Mouse (Mus musculus) adrenal gland (tissue): ENCODE results near the gene Wnt9a.
"Not testable (repeated sequence)": the region's sequence is repeated elsewhere in the genome, so short reads cannot be mapped to it uniquely, and the experiment has no call there.

Experiments used
- intact Hi-C: fragments of 180-260 bp; cut with DNase I; formaldehyde crosslinking; loops from one replicate; pipeline ENCODE4 v1.15.1; 2025
- long read RNA-seq, 2 experiments: library from polyadenylated mRNA; unstranded; transcript quantifications; one replicate each; pipeline ENCODE4 v2.0.0; 2020; ENCODE audit warnings: borderline replicate concordance in 1 of 2; ENCODE audit not compliant: insufficient replicate concordance in 1 of 2

Wnt9a gene
- long read RNA-seq, experiment 1, result 0 reads
- long read RNA-seq, experiment 2, result 0 reads

DNA sequence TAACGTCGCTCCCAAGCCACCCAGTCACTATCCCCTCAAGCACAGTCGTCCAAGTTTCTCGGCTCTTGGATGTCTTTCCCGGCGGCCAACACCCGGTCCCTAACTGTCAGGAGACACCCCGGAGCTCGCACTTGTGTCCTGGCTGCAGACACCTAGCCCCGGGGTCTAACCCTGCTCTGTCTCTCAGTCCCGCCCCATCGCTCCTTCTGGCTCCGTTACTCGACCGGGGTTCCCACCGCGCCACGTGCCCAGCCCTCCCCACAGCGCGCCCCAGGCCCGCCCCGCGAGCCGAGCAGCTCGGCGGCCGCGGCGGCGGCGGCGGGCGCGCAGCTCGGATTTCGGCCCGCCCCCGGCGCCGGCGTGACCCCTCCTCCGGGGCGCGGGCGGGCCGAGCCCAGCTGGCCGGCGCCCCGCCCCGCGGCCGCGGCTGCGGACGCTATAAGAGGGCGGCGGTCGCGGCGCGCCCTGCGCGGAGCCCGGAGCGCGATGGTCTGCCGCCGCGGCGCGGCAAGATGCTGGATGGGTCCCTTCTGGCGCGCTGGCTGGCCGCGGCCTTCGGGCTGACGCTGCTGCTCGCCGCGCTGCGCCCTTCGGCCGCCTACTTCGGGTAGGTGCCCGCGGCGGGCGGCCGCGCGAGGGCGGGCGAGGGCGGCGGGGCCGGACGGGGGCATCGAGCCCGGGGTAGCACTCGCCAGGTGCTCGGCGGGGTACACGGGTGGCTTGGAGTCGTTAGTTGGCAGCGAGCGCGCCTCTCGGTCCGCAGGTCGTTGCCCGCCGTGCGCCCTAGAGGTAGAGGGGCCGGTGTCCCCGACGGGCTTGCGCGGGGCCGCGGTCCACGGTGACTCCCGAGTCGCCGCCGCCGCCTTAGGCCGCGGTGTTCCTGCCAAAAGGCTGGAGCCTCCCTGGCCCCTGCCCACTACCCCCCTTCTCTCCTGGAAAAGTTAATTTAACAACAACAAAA is at the start of gene Wnt9a:
Wnt9a (plus strand) TSS at position 468 of the 961 bp plus-strand sequence.
- intact Hi-C loops, result loop anchor here (2.0 kb wide), 1 partner anchor 176 kb away; no protein-coding TSS in a partner anchor

DNA sequence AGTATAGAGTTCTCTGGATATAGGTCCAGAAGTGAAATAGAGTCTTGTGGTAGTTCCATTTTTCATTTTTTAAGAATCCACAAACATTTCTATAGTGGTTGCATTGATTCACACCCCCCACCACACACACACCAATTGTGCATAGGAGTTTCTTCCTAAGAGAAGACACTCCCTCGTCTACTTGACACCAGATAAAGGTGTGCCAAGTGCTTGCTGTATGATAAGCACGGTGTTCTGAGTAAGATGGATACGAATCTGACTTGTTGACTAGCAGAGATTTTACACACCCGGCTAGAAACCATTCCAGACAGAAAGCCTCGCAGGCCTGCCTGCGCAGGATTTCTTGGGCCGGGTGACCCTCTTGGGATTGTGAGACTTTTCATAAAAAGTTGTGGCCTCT is 47.1 kb upstream of the Wnt9a start:
- intact Hi-C loops, result no loop called here

DNA sequence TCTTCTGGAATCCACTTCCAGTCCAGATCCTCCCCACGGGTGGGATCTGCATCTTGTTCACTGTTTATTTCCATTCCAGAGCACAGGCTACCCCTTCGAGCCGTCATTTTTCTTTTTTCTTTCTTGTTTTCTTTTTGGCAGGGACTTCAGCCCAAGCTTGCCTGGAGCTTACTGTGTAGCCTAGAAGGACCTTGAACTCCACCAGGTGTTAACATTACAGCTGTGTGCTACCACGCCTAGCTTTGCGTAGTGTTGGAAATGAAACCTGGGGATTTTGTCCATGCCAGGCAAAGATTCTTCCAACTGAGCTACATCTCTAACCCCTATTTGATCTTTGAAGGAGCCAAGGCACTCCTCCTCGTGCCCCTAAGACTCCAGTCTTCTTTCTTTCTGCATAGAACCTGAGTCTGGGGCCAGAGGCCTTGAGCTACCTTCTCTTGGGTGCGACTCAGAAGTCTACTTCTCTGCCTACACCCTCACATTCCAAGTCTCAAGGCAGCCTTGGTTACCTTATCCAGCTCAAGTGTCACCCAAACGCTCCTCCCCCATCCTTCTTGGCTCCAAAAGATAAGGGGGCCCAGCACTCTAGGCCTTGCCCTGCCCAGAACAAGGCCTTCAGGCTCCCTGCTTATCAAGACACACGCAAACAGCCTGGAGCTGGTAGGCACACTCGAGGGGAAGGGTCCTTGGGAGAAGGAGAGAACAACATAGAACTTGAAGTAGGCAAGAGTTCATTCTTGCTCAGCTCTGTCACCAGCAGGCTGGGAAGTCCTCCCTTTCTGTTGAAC is 45.8 kb upstream of the Wnt9a start:
- intact Hi-C loops, result no loop called here

DNA sequence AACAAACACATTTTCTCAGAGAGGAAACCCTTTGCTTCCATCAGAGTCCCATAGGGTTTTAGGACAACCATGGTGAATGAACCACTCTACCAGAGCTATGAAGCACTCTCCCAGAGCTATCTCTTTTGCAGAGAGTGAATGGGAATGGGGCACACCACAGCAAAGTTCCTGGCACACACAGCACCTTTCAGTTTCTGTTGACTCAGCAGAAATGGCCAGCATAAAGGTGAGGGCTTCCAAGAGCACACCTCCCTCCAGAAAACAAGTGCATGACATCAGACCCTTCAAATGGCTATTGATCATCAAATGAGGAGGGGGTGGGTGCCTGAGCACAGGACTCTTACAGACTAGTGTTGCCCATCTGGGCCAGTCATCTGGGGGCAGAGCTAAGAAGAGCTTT is 44.4 kb upstream of the Wnt9a start:
- intact Hi-C loops, result no loop called here

DNA sequence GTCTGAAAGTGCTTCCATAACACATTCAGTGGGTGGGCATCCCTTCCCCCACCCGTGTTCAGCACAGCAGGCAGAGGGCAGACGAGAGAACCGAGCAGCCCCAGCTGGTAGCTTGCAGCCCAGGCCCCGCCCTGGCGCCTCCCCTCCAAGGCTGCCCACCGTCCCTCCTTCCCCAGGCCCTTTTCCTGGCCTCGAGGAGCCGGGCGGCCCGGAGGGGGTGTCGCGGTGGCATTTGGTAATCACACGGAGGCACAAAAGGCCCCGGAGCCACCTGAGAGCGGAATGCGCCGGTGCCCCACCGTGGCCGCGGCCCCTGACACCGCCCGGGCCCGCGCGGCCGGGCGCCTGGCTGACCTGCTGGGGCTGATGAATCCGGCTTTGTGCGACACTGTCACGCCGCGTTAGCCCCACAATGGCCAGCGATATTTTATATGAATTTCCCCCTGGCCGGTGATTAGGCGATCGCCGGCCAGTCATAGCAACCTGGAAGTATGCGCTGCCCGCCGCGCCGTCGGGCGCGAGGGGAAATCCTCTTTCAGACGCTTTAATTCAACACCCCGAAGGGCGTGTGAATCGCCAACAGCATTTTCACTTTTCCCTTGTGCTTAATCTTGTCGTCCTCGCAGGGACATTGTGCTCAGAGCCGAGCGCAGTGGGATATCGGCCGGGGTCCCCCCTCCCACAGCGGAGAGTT is 42.7 kb upstream of the Wnt9a start:
- intact Hi-C loops, result no loop called here

DNA sequence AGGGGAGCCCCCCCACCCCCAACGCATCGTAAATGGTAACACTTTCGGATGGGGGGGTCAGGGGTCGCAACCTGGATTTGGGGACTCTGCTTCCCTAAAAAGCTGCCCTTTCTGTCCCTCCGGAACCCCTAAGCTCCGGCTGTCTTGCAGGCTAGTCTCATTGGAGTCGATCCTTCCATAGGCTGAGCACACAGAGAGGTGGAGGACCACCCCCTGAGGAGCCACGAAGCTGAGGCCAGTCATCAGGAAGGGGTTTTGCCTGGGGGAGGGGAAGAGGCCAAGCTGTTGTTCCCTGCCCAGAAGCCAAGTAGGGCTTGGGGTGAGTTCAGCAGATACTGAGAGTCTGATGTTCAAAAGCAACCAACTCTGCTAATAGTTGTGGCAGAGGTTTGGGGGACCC is 42.1 kb upstream of the Wnt9a start:
- intact Hi-C loops, result no loop called here

DNA sequence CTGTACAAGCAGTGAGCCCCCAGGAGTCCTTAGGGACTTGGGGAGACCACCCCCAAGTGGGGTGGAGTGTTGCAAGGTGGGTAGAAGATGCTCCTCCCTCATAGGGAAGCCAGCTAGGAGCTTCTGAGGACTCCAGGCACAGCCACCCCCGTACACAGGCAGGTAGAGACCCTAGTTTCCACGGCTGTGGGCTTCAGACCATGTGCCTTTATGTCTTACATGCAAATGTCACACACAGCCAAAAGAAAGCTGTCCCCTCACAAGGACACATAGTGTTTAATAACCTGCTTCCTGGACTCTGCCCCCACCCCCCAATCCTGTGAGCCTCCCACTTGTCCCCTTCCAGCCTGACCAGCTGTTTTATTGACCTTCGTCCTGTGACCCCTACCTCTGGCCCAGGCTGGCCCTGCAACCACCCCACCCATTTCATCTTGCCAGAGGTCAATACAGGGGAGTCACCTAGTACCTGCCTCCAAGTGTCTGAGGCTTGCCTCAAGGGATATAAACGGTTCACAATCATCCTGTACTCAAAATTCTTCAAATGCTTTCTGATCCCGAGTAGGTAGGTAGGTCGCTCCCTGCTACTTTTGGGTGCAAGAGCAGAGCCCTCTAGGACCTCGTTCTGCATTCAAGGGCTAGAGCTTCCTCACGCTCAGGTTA is 41.4 kb upstream of the Wnt9a start:
- intact Hi-C loops, result no loop called here

DNA sequence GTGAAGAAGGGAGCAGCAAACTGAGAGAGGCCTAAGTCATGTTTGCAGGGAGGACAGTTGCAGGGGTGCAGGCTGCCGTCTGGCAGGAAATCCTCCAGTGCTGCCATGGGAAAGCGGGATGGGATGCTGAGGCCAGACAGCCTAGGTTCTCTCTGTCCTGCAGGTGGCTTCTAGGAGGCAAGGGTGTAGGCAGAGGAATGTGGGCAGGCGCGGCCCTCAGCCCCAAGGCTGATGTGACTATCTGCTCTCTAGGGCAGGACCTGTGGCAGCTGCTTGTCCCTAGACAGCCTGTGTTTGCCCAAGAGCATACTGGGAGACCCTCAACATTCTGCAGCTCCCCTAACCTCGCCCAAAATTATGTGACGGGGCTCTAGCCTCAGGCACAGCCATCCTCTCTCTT is 40.0 kb upstream of the Wnt9a start:
- intact Hi-C loops, result no loop called here

DNA sequence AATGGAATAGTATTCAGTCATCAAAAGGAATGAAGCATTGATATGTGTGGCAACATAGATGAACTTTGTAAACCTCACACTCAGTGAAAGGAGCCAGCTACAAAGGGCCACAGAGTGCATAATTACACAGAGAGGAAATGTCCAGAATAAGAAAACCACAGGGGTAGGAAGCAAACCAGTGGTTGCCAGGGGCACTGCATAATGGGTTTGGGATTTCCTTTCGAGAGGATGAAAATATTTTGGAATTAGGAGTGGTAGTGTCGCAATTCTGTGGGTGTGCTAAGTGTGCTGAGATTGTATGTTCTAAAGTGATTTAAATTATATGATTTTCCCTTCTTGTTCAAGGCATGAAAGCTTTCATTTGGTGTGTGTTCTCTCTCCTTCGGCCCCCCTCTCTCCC is 32.5 kb upstream of the Wnt9a start:
- intact Hi-C loops, result no loop called here

DNA sequence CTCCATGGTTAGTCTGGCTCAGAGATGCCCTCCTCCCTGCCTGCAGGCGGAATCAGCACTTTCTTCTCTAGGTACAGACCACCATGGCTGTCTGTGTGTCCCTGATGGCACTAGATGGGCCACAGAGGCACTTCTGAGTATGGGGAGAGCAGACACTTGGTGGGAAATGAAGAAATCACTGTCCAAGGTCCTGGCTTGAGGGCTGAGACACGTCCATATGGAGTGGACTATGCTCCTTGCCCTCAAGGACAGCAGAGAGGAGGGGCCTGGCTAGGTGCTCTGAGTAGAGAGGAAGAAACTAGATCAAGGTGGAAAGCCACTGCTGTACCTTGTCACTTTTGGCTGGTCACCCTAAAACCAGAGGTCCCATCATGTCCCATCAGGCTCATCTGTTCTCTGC is 29.9 kb upstream of the Wnt9a start:
- intact Hi-C loops, result no loop called here

DNA sequence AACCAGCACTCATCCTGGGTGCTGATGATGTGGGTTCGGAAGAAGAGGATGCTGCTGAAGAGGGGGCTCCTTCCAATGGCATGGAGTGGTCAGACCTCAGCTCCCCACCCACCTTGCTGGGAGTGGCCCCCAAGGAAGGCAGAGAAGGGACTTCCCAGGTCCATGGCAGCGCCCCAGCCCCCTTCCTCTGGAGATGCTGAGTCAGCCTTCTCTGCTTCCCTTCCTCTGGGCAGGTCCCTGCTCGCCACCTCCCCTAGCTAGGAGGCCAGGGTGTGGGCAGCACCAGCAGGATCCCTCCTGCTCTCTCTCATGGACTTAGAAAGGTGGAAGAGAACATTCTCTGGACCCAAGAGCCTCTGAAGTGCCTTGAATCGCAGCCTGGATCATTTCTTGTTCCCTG is 28.7 kb upstream of the Wnt9a start:
- intact Hi-C loops, result no loop called here

DNA sequence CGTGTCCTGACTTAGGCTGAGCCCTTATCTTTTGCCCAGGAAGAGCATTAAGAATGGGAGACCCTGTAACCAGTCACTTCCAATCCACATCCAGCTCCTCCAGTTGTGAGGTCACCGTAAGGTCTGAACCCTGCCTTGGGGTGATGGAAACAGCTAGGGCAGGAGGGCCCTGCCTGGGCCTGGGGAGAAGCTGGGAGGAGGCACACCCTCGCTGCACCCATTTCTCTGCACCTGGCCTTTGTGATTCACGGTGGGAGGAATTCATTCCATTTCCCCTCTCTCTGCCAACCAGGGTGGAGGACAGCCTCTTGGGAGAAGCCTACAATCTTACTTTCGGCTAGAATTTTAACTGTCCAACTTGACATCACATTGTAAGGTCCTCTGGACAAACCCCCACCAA is 24.6 kb upstream of the Wnt9a start:
- intact Hi-C loops, result no loop called here

DNA sequence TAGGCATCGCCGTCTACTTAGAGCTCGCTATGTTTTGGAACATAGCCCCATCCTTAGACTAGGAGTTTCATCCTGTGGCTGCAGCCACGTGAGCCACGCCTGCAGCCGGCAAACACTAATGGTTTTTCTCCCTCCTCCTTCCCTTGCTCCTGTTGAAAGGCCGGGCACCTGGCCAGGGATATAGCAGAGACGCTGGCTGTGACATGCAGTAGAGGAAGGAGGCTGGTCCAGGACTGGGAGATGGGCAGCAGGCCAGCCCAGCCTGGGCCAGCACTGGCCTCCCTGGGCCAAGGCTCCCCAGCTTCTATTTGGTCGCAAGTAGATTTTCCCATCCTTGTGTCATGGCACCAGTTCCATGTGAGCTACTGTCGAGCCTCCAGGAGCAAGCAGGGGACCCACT is 23.8 kb upstream of the Wnt9a start:
- intact Hi-C loops, result no loop called here

DNA sequence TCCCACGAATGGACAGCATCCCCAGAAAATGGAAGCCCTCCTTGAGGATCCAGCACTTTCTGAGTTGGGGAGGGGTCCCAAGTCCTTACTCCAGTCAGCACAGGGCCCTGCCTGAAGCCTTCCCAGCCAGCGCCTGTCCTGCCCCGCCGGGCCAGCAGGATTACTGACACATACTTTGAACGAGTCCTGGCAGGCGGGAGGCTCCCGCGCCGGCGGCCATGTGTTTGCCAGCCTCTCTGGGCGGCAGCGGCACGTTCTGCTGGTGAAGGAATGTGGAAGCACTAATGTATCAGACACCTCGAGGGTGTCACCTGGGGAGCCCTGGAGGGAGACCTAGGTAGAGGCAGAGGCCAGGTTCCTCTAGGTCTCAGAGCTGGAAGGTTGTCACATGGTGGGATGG is 22.6 kb upstream of the Wnt9a start:
- intact Hi-C loops, result no loop called here

DNA sequence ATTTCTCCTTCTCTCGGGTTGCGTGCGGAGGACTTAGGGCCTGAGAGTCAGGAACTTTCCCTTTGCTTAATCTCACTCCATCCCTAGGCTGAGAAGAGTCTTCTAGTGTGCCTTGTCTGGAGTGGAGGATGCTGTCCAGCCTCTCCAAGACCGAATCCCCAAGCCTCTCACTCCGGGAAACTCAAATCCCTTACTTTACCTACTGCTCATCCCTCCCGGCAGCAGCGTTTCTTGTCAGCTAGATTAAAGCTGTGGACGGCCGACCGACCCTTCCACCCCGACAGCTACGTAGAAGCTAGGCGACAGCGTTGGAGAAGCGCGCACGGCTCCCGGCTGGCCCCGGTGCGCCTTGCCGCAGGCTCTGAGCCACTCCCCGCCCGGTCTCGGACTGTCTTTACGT is 17.0 kb upstream of the Wnt9a start:
- intact Hi-C loops, result loop anchor here (5.0 kb wide), 1 partner anchor 192 kb away; no protein-coding TSS in a partner anchor

DNA sequence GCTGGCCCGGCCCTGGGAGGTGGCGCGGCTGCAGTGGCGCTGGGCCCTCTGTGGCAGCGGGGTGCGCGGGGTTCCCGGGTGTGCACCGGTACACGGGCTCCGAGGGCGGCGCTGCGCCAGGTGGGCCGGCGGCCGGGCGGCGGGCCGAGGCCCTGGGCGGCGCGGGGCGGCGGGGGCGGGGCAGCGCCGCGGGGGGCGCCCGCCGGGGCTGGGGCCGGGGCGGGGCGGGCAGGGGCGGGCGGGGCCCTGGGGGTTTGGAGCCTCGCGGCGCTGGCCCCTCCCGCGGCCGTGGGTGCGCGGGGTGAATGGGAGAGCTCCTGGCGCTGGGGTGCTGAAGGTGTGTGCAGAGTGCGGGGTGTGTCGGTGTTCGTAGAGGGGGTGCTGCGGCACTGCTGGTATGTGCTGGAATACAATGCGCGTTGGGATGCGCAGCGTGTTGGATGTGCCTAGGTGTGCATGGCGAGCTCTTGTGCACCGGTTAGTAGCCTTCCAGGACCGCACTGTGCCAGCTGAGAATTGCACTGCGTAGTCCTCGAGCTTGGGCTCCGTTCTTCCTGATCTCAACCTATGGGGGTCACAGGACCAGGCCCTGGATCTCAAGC is 15.9 kb upstream of the Wnt9a start, which contains the start of gene Wnt3a:
Wnt3a (minus strand) TSS at position 51 of the 602 bp plus-strand sequence.
- intact Hi-C loops, result loop anchor here (5.0 kb wide), 1 partner anchor 194 kb away; no protein-coding TSS in a partner anchor

DNA sequence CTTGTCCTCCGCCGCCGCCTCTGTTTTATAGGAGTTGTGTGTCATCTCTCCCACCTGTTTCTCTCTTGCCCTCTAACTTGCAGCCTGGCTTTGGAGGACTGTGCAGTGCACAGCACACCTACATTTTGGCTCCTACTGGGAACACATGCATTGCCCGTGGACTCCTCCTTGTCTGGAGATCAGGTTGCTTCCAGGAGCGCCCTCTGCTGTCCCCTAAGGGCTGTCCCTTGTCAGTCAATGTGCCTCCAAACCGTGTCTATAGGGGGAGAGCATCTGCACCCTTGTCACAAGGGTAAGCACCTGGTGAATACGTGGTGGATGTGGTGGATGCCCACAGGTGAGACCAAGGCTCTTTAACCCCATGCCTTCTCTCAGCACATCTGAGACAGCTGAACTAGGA is 13.1 kb upstream of the Wnt9a start:
- intact Hi-C loops, result loop anchor here (2.0 to 5.0 kb wide), 2 partner anchors 55 to 196 kb away; no protein-coding TSS in a partner anchor

DNA sequence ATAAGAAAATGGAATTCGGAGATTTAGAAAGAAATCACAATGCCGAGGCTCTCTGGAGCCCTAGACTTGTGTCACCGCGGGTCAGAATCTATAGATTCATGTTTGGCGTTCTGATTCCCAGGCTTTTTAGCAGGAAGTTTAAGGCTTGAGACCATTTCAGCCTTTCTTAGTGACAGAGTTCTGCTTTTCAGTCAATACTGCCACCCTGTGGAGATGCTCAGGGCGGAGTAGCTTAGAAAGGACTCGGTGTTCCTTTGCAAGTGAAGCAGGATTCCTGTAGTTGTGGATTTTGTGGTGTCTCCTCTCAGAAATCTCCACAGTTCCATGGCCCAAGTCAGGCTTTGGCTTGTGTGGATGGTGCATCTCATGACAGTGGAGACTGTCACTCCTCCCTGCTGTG is 8.8 kb upstream of the Wnt9a start:
- intact Hi-C loops, result no loop called here

DNA sequence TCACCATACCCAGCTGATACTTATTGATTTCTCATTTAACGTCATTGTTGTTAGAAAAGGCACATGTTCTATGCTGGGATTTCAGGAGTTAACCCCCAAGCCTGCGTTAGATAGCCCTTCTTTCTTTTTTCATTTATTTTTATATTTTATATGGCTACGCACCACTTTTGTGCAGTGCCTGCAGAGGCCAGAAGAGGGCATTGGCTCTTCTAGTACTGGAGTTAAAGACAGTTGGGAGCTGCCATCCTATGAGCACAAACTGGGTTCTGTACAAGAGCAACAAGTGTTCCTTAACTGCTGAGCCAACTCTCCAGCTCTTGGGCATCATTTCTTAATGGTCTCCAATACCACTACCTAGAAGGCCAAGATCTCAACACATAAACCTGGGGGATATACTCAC is 6.5 kb upstream of the Wnt9a start:
- intact Hi-C loops, result no loop called here

DNA sequence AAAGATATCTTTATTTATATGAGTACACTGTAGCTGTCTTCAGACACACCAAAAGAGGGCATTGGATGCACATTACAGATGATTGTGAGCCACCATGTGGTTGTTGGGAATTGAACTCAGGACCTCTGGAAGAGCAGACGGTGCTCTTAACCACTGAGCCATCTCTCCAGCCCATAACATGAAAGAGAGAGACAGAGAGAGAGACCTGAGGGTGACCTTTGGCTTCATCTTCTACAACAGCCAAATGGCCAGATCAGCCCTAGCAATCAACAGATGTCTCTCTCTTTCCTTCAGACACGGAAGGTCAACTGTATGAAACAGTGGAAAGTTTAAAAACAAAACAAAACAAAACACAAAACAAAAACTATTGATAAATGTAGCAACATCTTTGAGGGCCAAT is 5.7 kb upstream of the Wnt9a start:
- intact Hi-C loops, result not testable (repeated sequence)
